Mouse (Mus musculus) G1E-ER4 (cell line): Measurements from ENCODE around the gene Ttc8. TPM values are rescaled to one million over a fixed set of nuclear protein-coding genes. Genes with fewer than 3 reads are reported as not detected.

ENCODE experiments used
- GATA1 ChIP-seq: IDR thresholded peaks from one replicate; pipeline ENCODE4 v1.8.0; 2012; ENCODE audit warnings: low read length, inconsistent platforms
- polyA plus RNA-seq: library from polyadenylated mRNA; stranded (reverse); fragments of >175 nt; gene quantifications from 2 replicates; pipeline ENCODE4 v1.2.3, GENCODE M21; 2012

Ttc8 gene
- polyA plus RNA-seq, 1 experiment: not detected

- no peak for TF ChIP-seq GATA1
Observed at GRCm38 (mm10) chr12:99000310-99000709, 79.9 kb downstream of the Ttc8 start.

GRCm38 (mm10) chr12:99003046-99003445, 82.7 kb downstream of the Ttc8 start:
- no peak for TF ChIP-seq GATA1

- no peak for TF ChIP-seq GATA1
Observed at GRCm38 (mm10) chr12:99004752-99005151, 84.4 kb downstream of the Ttc8 start.

GRCm38 (mm10) chr12:99008786-99009185, 88.4 kb downstream of the Ttc8 start:
- TF ChIP-seq GATA1: no peak

GRCm38 (mm10) chr12:99009430-99009829, 89.1 kb downstream of the Ttc8 start:
- TF ChIP-seq GATA1: no peak

- TF ChIP-seq GATA1: no peak
Observed at GRCm38 (mm10) chr12:99010044-99010443, 89.7 kb downstream of the Ttc8 start.

- TF ChIP-seq GATA1: no peak
Observed at GRCm38 (mm10) chr12:99011161-99011861, 90.9 kb downstream of the Ttc8 start.

- TF ChIP-seq GATA1: no peak
Observed at GRCm38 (mm10) chr12:99015870-99016269, 95.5 kb downstream of the Ttc8 start.

- TF ChIP-seq GATA1: no peak
Observed at GRCm38 (mm10) chr12:99024430-99024960, 104.1 kb downstream of the Ttc8 start.

- no peak for TF ChIP-seq GATA1
Observed at GRCm38 (mm10) chr12:99026291-99026690, 105.9 kb downstream of the Ttc8 start.

GRCm38 (mm10) chr12:99028665-99029064, 108.3 kb downstream of the Ttc8 start:
- no peak for TF ChIP-seq GATA1

GRCm38 (mm10) chr12:99030022-99030421, 109.6 kb downstream of the Ttc8 start:
- no peak for TF ChIP-seq GATA1

Other genes starting within 250 kb of the Ttc8 start
- 2.2 and 5.1 TPM in 2 replicates for gene Ptpn21, start 183.2 kb upstream of the Ttc8 start, polyA plus RNA-seq
- 10.8 and 18.8 TPM in 2 replicates for gene Zc3h14, start 173.6 kb upstream of the Ttc8 start, polyA plus RNA-seq
- gene Eml5, start 19.1 kb upstream of the Ttc8 start, polyA plus RNA-seq: 1.3 and 2.0 TPM in 2 replicates